Mouse (Mus musculus) neural tube, embryonic 15.5 days (tissue): Measurements from ENCODE around the gene Arpc5l. TPM values are rescaled to one million over a fixed set of nuclear protein-coding genes. Genes with fewer than 3 reads are reported as not detected.

Experiments
- ATAC-seq: fragments of 200-750 bp; cut with Nextera tagmentation; 2 replicates; pipeline ENCODE4 v1.8.0; 2017; ENCODE audit warnings: mild to moderate bottlenecking, moderate TSS enrichment, moderate library complexity; ENCODE audit not compliant: low FRiP score
- H3K27ac ChIP-seq: fragments of 300-500 bp; sonication (generic); replicated peaks from 2 replicates; pipeline ENCODE4 v1.5.1; 2015; ENCODE audit warnings: mild to moderate bottlenecking, inconsistent platforms
- H3K27me3 ChIP-seq: fragments of 300-500 bp; sonication (generic); replicated peaks from 2 replicates; pipeline ENCODE4 v1.6.1; 2015; ENCODE audit warnings: inconsistent platforms
- H3K36me3 ChIP-seq: fragments of 300-500 bp; sonication (generic); 2 replicates; pipeline ENCODE4 v1.6.1; 2015; ENCODE audit warnings: inconsistent platforms
- H3K4me1 ChIP-seq: fragments of 300-500 bp; sonication (generic); 2 replicates; pipeline ENCODE4 v1.6.1; 2015; ENCODE audit warnings: inconsistent platforms
- H3K4me2 ChIP-seq: fragments of 300-500 bp; sonication (generic); 2 replicates; pipeline ENCODE4 v1.6.1; 2015; ENCODE audit warnings: inconsistent platforms, mild to moderate bottlenecking, moderate library complexity
- H3K4me3 ChIP-seq: fragments of 300-500 bp; sonication (generic); replicated peaks from 2 replicates; pipeline ENCODE4 v1.5.1; 2015; ENCODE audit warnings: mild to moderate bottlenecking, inconsistent platforms
- H3K9ac ChIP-seq: fragments of 300-500 bp; sonication (generic); replicated peaks from 2 replicates; pipeline ENCODE4 v1.6.1; 2015; ENCODE audit warnings: mild to moderate bottlenecking, inconsistent platforms
- H3K9me3 ChIP-seq: fragments of 300-500 bp; sonication (generic); replicated peaks from 2 replicates; pipeline ENCODE4 v1.6.1; 2016; ENCODE audit warnings: inconsistent platforms
- WGBS: fragments of 180-500 bp; shearing (Covaris S2); methylation state at CpG from one replicate; pipeline ENCODE4 v1.1.7; 2015; ENCODE audit warnings: mixed read lengths; 5-methylcytosine and 5-hydroxymethylcytosine counted together
- polyA plus RNA-seq: library from polyadenylated mRNA; unstranded; fragments of >200 nt; fragmentation: Nextera tagmentation; extraction: Ambion mirVana; gene quantifications from 2 replicates; pipeline ENCODE4 v1.2.1, GENCODE M21; 2015

Arpc5l gene
- 146 and 156 TPM in 2 replicates for polyA plus RNA-seq

DNA sequence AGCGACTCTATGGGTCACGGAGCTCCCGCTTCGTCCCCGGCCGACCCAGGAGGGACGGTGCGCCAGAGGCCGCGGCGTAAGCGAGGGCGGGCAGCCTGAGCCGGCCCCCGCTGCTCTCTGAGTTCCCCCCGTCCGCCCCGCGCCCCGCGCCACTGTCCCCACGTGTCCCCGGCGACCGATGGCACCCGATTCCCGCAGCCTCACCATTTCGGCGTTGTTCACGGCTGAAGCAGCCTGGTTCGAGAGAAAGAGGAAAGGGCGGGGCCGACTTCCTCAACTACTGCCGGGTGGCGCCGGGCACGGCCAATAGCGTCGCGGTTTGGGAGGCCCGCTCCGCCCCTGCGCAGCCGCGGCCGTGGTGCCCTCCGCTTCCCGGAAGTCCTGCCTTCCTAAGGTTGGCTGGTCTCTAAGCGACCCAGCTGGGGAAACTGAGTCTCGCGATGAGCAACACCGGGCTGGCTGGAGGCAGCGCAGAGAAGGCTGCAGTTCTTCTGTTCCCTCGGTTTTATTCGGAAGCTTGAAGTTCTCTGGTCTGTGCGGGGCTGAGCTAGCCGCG is at the start of gene Arpc5l:
Gene Arpc5l, plus strand, starts transcription at position 469 of the 556 bp plus-strand sequence.
- H3K4me1 ChIP-seq = peaks cover 56% of the 10 kb centered on the region
- H3K4me3 ChIP-seq = peak within 1 kb of the TSS; percentile 84

DNA sequence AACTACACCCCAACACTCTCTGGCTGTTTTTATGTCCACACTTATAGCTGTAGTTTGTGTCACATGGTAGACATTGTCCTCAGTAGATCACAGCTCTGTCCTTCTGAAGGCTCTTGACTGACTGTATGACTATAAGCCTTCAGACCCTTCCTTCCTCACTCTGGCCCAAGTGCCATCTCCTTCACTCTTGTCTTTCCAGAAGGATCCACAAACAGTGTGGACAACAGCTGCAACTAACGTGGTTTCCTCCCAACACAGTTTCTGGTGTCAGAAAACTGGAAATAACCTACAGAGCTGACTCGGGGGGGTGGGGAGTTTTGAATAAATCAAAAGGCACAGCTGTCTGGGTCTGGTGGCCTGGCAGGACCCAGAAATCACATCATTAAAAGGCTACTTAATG is 49.1 kb upstream of the Arpc5l start:
- Histone ChIP-seq H3K36me3 (no peaks in the 10 kb centered on the region), H3K27me3 (no peaks in the 10 kb centered on the region), H3K27ac (no peak overlapping the region), H3K4me3 (no peak overlapping the region), H3K4me1 (0 out of 2 replicates have a peak, but pooled peaks cover 3% of the 10 kb centered on the region), H3K9ac (no peak overlapping the region), H3K4me2 (no peak overlapping the region), H3K9me3 (no peaks in the 10 kb centered on the region)
- no peak for ATAC-seq
- 69% methylated on average over 2 of the region's 2 CpGs for WGBS

More for the DNA sequence above, at the start of gene Arpc5l:
- peak; percentile 86 for ATAC-seq
- peak within 1 kb of the TSS; percentile 88 for H3K27ac ChIP-seq
- peak within 1 kb of the TSS; percentile 83 for H3K4me2 ChIP-seq
- H3K9me3 ChIP-seq = no peaks in the 10 kb centered on the region
- H3K27me3 ChIP-seq = no peaks in the 10 kb centered on the region
- H3K36me3 ChIP-seq = peaks cover 36% of the 10 kb centered on the region
- H3K9ac ChIP-seq = peak within 1 kb of the TSS; percentile 88
- WGBS = under 1% methylated on average over 58 of the region's 58 CpGs

DNA sequence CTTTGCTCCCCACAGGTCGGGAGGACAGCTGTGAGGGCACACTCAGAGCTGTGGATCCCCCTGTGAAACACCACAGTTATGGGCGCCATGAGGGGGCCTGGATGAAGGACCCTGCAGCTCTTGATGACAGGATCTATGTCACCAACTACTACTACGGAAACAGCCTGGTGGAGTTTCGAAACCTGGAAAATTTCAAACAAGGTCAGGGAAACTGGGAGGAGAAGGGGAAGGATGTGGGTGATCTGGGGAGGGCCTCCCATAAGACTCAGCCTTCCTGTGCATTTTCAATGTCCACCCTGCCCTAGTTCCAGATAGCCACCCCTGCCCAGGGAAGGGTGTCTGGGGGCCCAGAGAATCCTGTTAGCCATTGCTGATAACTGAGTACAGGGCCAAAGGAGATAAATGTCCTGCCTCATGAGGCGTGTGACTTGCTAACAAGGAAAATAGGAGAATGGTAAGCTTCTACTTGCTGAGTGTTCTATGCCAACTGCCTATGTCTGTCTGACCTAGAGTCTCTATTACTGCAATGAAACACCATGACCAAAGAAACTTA is 47.4 kb upstream of the Arpc5l start:
- Histone ChIP-seq H3K4me3 (no peak overlapping the region), H3K9me3 (no peaks in the 10 kb centered on the region), H3K27ac (no peak overlapping the region), H3K4me1 (0 out of 2 replicates have a peak, but pooled peaks cover 3% of the 10 kb centered on the region), H3K36me3 (no peaks in the 10 kb centered on the region), H3K27me3 (no peaks in the 10 kb centered on the region), H3K9ac (no peak overlapping the region), H3K4me2 (no peak overlapping the region)
- ATAC-seq = no peak
- 90% methylated on average over 5 of the region's 5 CpGs for WGBS

DNA sequence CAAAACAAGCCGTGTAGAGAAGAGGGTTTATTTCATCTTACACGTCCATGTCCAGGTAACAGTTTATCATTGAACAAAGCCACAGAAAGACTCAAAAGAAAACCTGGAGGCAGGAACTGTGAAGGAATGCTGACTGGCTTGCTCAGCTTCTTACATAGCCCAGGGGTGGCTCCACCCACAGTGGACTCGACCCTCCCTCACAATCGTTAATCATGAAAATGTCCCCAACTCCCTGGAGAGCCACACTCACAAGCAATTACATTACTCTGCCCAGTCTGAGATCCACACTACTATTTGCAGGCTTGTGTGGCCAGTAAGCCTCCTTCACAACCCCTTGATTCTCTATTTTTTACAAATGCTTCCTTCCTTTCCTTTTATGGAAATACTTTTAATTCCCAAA is 41.0 kb upstream of the Arpc5l start:
- ATAC-seq = peak; percentile 47; the same call in 1 of the 2 replicates
- no peaks in the 10 kb centered on the region for H3K9me3 ChIP-seq
- no peak overlapping the region for H3K4me2 ChIP-seq

DNA sequence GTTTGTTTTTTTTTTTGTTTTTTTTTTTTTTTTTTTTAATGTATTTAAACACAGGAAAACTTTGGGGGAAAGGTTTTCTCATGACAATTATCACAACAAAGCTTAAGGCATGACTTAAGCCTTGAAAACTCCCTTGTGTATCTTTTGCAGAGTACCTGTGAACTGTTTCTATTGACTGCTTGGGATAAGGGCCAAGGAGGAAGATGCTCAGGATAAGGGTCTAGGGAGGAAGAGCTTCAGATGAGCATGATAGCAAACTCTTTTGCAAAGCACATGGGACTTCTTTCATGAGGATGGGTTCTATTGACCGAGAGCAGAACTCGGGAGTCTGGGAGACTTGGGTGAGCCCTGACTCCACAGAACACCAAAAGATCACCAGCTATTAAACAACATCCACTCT is 35.5 kb upstream of the Arpc5l start:
- 93% methylated on average over 2 of the region's 2 CpGs for WGBS
- Histone ChIP-seq H3K9ac (no peak overlapping the region), H3K4me1 (no peaks in the 10 kb centered on the region), H3K27me3 (no peaks in the 10 kb centered on the region), H3K4me2 (no peak overlapping the region), H3K4me3 (no peak overlapping the region), H3K9me3 (no peaks in the 10 kb centered on the region), H3K36me3 (no peaks in the 10 kb centered on the region), H3K27ac (no peak overlapping the region)
- no peak for ATAC-seq

More for the DNA sequence above, 41.0 kb upstream of the Arpc5l start:
- H3K4me3 ChIP-seq = no peak overlapping the region
- no peaks in the 10 kb centered on the region for H3K27me3 ChIP-seq
- no peaks in the 10 kb centered on the region for H3K36me3 ChIP-seq
- H3K27ac ChIP-seq = 0 out of 2 replicates have a peak overlapping the region, but pooled peaks have one; percentile 13
- peaks cover 3% of the 10 kb centered on the region for H3K4me1 ChIP-seq
- no peak overlapping the region for H3K9ac ChIP-seq
- WGBS = 21% methylated on average over 4 of the region's 4 CpGs

DNA sequence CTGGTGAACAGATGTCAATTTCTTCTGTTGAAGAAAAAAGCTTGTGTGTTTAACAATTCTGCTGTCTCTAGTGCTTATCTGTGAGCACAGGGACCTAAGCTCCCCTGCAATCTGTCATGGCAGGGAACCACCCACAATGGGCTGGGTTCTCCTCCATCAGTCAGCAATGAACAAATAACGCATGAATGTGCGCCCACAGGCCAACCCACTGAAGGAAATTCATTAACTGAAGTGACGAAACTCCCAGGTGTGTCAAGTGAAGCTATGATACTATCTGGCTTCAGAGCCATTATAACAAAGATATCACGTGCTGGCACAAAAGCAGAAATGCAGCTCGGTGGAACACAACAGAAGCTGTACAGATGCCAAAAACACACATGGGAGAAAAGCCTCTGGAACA is 35.1 kb upstream of the Arpc5l start:
- Histone ChIP-seq H3K27me3 (no peaks in the 10 kb centered on the region), H3K9ac (no peak overlapping the region), H3K4me3 (no peak overlapping the region), H3K4me2 (no peak overlapping the region), H3K4me1 (no peaks in the 10 kb centered on the region), H3K36me3 (no peaks in the 10 kb centered on the region), H3K27ac (no peak overlapping the region), H3K9me3 (no peaks in the 10 kb centered on the region)
- ATAC-seq = no peak
- 75% methylated on average over 5 of the region's 5 CpGs for WGBS

DNA sequence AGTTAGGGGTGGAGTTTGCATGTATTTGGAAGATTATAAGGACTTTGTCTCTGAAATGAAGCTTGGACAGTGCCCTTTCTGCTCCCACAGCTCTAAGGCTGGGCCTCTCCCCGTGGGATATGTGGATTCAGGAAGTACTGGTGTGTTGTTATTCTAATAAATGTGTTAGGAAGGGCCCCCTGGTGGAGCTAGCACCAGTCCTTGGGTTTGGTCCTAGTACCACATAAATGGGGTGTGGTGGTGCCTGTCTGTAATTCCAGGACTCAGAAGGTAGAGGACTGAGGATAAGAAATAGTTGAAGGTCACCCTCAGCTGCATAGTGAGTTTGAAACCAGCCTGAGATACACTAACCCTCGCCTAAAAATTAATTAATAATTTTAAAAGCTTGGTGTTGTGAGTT is 31.9 kb upstream of the Arpc5l start:
- Histone ChIP-seq H3K9ac (no peak overlapping the region), H3K36me3 (no peaks in the 10 kb centered on the region), H3K27me3 (no peaks in the 10 kb centered on the region), H3K4me2 (no peak overlapping the region), H3K27ac (no peak overlapping the region), H3K4me3 (no peak overlapping the region), H3K4me1 (no peaks in the 10 kb centered on the region), H3K9me3 (no peaks in the 10 kb centered on the region)
- 37% methylated on average over 2 of the region's 2 CpGs for WGBS
- no peak for ATAC-seq

DNA sequence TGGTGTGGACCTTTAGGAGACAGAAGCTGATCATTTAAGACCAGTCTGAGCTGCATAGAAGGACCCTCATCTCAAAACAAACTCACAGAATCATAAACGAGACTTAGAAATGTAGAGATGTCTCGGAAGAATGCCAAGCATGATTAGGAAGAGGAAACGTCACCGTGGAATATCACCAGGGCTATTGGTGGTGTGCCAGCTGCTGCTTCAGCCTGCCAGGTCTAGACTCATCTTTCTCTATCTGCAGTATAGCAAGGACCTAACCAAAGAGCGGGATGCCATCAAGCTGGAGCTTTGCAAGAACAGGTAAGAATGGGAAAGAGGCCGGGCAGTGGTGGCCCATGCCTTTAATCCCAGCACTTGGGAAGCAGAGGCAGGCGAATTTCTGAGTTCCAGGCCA is 31.4 kb upstream of the Arpc5l start:
- Histone ChIP-seq H3K4me1 (no peaks in the 10 kb centered on the region), H3K9me3 (no peaks in the 10 kb centered on the region), H3K9ac (no peak overlapping the region), H3K36me3 (no peaks in the 10 kb centered on the region), H3K27me3 (no peaks in the 10 kb centered on the region), H3K27ac (no peak overlapping the region), H3K4me2 (no peak overlapping the region), H3K4me3 (no peak overlapping the region)
- ATAC-seq = no peak
- WGBS = 77% methylated on average over 7 of the region's 7 CpGs

DNA sequence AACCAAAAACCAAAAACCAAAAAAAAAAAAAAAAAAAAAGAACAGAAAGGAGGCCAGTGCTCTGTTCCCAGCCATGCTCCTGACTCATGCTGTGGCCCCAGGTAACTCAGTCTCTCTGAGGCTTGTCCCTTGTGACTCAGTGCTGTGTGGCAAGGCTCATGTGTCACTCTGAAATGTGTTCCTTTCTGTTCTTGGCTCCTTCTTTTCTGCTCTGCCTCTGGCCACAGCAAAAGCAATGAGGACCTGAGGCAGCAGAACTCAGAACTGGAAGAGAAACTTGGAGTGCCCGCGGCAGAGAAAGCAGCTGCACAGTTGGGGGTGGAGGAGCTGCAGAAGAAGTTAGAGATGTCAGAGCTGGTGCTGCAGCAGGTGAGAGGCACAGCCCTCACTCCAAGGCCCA is 31.0 kb upstream of the Arpc5l start:
- no peak for ATAC-seq
- 41% methylated on average over 2 of the region's 2 CpGs for WGBS
- no peaks in the 10 kb centered on the region for H3K27me3 ChIP-seq
- H3K4me1 ChIP-seq = no peaks in the 10 kb centered on the region
- H3K27ac ChIP-seq = no peak overlapping the region
- H3K4me3 ChIP-seq = no peak overlapping the region
- H3K9ac ChIP-seq = no peak overlapping the region
- H3K36me3 ChIP-seq = no peaks in the 10 kb centered on the region
- no peak overlapping the region for H3K4me2 ChIP-seq
- no peaks in the 10 kb centered on the region for H3K9me3 ChIP-seq

DNA sequence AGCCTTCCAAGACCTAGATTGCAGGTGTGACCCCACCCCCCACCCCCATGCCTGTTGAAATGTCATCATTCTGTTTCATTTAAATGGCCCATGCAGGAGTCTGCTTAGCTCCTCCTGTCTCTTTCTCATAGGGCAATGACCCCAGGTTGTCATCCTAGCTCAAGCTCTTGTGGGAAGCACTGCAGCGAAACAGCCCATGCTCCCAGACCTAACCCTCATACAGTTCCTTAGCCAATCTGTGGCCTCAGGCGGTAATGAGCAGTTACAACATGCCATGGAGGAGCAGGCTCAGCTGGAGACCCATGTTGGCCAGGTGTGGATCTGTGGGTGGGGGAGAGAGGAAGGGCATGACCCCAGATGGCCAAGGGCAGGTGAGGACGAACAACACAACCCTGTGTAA is 30.0 kb upstream of the Arpc5l start:
- ATAC-seq = no peak
- Histone ChIP-seq H3K4me3 (no peak overlapping the region), H3K4me1 (no peaks in the 10 kb centered on the region), H3K36me3 (no peaks in the 10 kb centered on the region), H3K9me3 (no peaks in the 10 kb centered on the region), H3K9ac (no peak overlapping the region), H3K27me3 (no peaks in the 10 kb centered on the region), H3K4me2 (no peak overlapping the region), H3K27ac (no peak overlapping the region)
- WGBS = 87% methylated on average over 3 of the region's 3 CpGs

DNA sequence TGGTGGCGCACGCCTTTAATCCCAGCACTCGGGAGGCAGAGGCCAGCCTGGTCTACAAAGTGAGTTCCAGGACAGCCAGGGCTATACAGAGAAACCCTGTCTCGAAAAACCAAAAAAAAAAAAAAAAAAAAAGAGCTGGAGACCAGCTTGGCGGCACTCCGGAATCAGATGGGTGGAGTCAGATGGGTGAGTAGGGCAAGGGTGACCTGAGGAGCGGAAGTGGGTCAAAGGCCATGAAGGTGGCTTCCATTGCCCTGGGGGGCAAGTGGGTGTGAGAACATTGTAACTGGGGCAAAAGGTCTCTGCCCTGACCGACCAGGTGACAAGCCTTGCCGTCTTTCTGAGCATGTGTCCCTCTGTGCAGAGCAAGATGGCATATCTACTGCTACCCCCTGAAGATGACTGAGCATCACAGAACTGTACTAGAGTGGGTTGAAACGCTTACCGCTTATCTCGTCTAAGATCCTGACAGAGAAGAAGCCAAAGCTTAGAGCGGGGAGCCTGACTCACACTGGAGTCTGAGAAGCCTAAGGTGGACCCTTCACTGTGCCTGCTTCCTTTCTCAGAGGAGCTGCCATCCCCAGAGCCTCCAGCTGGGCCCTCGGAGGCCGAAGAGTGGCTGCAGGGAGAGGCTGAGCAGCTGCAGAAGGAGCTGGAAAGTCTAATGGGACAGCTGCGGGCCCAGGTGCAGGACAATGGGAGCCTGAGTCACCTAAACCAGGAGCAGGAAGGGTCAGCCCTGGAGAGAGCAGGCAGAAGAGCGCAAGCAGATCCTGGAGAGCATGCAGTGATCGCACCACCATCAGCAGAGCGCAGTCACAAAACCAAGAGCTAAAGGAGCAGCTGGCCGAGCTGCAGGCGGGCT is 29.0 kb upstream of the Arpc5l start:
- 85% methylated on average over 21 of the region's 21 CpGs for WGBS
- Histone ChIP-seq H3K27me3 (no peaks in the 10 kb centered on the region), H3K36me3 (no peaks in the 10 kb centered on the region), H3K4me1 (no peaks in the 10 kb centered on the region), H3K9me3 (no peaks in the 10 kb centered on the region), H3K27ac (no peak overlapping the region), H3K9ac (no peak overlapping the region), H3K4me3 (no peak overlapping the region), H3K4me2 (no peak overlapping the region)
- ATAC-seq = no peak

DNA sequence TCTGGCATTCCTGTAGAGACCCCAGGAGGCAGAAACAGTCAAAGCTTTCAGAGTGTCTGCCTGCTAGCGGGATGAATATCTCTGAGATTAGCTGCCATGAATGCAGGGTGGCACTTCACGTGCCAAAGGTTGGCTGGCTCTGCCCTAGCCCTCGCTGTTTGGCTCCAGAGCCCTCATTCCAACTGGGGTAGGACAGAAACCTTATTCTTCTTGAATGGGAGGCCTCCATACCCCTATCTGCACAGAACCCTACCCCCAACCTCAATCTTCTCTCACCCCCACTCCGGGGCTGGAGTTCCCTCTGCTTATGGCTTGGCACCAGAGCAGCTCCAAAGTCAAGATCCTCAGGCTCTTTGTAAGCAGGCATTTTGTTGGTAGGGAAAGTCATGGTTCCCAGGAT is 27.3 kb upstream of the Arpc5l start:
- no peaks in the 10 kb centered on the region for H3K9me3 ChIP-seq
- WGBS = 74% methylated on average over 4 of the region's 4 CpGs
- H3K4me2 ChIP-seq = no peak overlapping the region
- no peak for ATAC-seq
- H3K9ac ChIP-seq = no peak overlapping the region
- H3K27me3 ChIP-seq = no peaks in the 10 kb centered on the region
- no peaks in the 10 kb centered on the region for H3K36me3 ChIP-seq
- no peaks in the 10 kb centered on the region for H3K4me1 ChIP-seq
- no peak overlapping the region for H3K27ac ChIP-seq
- H3K4me3 ChIP-seq = no peak overlapping the region
